Mouse (Mus musculus): Measurements from ENCODE around the gene Zfhx2.
A peak's percentile ranks its signal among the peaks of the same experiment; 100 is the strongest.

Gene Zfhx2

GRCm38 (mm10) chr14:55078366-55078989 lies 13.6 kb downstream of the Zfhx2 start:
- DNase-seq (ENCODE audit: low spot score), result no peak

DNA sequence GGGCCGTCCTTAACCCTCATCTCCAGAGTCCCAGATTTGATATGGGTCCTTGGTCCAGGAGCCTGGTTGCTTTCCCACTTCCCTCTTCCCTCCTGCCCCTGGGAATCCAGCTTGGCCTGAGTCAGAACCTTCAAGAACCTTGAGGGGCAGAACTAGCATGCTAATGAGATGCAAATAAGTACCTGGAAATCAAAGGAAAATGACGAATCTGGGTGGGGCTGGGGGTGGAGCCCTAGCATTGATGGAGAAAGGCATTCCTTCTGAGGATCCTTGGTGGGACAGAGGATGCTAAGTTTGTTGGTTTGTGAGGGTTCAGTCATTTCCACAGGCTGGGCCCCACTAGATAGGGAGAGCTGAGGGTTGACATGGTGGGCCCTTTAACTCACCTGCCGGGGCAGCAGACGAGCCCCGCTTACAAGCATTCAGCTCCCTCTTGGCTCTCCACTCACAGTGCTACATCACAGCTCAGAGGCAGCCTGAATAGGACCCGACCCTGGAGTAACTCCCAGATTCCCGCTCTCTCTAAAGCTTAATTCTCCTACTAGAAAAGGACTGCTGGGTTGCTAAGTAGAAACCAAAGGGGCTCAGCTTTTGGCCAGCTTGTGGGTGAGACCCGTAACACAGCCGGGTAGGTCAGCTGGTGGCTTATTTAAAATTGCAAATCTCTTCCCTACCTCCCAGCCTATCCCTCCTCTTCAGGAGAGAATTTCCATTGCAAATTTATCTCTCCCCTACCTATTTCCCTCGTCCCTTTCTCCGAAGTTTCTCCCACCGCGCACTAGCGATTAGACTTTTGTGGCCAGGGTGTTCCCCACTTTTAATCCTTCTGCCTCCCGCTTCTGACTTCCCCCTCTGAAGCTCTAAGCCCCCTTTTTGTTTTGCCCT lies 14.4 kb downstream of the Zfhx2 start:
- no peak for DNase-seq (ENCODE audit: low spot score)

- DNase-seq (ENCODE audit: low spot score), result no peak
Observed at GRCm38 (mm10) chr14:55076956-55077355, 15.2 kb downstream of the Zfhx2 start.

DNA sequence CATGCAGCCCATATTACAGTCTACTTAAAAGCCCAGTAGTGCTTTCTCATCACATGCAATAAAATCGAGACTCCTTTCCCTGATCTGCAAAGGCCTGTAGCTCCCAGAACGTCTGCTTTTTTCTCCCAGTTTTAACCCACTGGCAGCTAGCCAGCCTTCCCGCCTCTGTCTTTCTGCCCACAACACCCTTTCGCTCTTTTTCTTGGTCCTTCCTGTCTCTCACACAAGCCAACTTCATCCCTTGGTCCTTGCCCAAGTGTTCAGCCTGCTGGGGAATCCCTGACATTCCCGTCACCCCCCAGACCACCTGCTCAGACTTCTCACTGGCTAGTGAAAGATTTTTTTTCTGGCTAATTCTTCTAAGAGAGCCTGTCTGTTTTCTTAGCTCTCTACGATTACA lies 15.9 kb downstream of the Zfhx2 start:
- DNase-seq (ENCODE audit: low spot score), result no peak

DNA sequence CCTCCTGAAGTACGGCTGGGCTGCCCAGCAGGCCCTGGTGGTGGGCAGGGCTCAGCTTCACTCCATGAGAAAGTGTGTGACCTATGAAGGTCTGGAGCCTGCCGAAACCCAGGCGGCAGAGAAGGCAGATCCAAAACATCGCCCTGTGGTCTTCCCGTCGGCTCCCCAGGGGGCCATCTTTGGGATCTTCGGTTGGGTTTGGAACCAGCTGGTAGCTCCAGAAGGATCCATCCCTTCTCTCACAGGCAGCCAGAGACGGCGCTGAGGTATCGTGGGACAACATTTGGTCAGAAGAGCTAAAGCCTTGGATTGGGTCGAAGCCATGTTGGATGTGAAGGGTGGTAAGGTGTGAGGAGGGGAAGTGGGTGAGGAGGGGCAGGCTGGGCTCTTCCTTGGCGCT lies 17.7 kb downstream of the Zfhx2 start:
- no peak for DNase-seq (ENCODE audit: low spot score)

DNA sequence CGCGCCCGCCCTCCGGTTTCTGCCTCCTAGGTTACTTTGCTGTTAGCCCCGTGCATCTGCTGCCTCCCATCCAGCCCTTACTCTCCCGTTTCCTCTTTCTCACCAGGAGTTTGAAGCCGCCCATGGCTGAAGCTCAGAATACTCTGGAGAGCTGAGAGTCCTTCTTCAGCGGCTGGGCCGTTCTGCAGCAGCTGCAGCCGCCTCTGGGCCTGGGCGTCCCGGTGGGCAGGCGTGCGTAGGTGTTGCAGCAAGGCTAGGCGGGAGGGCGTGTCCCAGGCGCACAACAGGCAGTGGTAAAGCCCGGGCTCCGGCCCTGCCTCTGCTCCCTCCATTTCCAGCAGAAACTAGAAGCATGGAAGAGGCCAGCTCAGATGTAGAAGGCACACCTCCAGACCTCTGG lies 20.4 kb downstream of the Zfhx2 start:
- DNase-seq (ENCODE audit: low spot score), result no peak

GRCm38 (mm10) chr14:55066042-55066441 lies 26.1 kb downstream of the Zfhx2 start:
- no peak for DNase-seq (ENCODE audit: low spot score)

DNA sequence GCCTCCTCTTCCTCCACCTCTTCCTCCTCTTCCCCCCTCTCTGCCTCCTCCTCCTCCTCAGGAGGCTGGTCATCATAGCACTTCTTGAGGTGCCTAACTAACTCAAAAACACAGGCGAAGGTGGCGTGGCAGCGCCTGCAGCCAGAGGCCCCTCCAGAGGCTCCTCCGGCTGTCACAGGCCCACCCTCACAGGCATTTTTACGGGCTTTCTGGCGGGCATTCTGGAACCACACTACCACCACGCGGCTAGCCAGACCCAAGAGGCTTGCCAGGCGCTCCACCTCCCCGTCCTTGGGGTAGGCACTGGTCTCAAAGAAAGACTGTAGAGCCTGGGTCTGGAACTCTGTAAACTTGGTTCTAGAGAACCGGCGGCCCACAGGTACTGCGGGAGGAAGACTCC lies 26.7 kb downstream of the Zfhx2 start:
- no peak for DNase-seq (ENCODE audit: low spot score)

GRCm38 (mm10) chr14:55064481-55065370 lies 27.4 kb downstream of the Zfhx2 start:
- no peak for DNase-seq (ENCODE audit: low spot score)

DNA sequence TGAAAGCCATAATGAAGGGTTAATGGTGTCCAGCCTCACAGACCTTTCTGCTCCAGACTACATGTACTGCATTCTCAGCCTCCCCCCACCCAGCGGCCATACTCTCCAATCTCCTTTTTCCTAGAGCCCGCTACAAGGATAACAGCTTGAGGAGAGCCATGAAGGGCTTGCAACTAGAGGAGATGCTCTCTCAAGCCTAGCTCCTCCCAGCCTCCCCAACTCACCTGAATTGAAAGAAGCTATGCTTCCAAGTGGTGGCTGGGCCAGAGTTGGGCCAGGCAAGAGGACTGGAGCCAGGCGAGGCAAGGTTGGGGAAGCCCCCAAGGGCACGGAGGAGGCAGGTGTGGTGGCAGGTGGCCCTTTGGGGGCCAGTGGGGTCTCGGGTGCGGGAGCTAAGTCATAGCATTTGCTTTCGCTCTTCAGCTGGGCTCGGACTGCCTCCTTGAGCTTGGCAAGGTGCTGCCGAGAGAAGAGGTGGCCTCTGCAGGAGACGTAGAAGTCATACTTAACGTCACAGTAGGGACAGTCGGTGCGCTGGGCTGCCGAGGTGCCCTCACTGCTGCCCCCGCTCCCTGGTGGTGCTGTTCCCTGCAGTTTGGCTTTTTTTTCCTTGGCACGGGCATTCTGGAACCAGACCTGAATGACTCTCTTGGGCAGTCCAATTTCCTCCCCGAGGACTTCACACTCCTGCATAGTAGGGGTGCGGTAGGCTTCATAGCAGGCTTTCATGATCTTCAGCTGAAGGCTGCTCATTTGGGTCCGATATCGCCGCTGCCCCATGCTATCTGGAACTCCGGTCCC lies 28.3 kb downstream of the Zfhx2 start:
- DNase-seq (ENCODE audit: low spot score), result no peak

DNA sequence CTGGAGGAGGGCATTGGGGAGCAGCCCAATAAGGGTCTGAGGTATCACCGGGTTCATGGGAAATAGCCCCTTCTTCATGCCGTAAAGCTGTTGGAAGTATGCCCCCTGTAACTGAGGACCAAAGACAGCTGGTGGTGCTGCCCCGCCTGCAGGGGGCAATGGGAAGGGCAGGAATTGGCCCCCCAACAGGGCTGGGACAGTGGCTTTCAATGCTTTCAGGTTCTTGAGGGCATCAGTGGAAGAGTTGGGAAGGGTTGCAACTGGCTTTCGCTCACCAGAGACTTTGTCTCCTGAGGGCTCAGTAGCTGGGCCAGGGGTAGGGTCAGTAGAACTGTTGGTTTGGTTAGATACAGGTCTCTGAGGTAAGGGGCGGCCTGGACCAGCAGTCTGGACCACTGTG lies 29.0 kb downstream of the Zfhx2 start:
- DNase-seq (ENCODE audit: low spot score), result no peak

- no peak for DNase-seq (ENCODE audit: low spot score)
Observed at GRCm38 (mm10) chr14:55062626-55063025, 29.5 kb downstream of the Zfhx2 start.

DNA sequence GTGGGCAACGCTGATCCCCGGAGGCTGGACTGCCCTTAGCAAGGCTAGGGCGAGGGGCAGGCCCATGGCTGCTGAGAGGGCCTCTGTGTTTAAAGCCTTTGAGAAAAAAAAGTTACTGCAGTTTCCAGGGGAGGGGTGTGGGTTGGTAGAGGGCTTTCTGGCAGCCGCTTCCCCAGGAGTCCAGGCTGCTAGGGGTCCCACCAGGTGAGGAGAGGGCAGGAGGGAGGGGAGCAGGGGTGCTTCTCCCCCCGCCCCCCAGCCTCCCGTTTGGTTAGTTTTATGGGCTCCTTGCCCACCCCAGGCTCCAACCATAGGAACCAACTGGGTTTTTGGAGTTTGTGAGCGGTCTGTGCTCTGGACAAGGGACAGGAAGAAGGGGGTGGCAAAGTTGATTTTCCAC lies 30.3 kb downstream of the Zfhx2 start:
- no peak for DNase-seq (ENCODE audit: low spot score)

GRCm38 (mm10) chr14:55059931-55060330 lies 32.2 kb downstream of the Zfhx2 start:
- no peak for DNase-seq (ENCODE audit: low spot score)

DNA sequence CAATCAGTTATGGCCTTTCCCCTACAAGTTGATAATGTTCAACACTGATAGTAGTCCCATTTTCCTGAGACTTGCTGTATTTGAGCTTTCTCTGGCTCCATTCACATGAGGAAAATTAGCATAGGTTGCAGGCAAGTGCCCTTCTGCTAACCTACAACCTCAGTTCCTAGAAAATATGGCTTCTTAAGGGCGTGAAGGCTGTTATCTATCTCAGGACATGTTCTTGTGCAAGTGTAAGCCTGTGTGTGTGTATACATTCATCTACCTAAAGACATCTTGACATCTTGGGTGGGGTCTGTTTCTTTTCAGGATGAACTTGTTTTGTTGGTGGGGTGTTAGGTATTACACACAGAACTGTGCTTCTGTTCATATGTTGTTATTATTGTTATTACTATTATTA lies 33.1 kb downstream of the Zfhx2 start:
- no peak for DNase-seq (ENCODE audit: low spot score)

- peak; percentile 93 for DNase-seq (ENCODE audit: low spot score)
Observed at GRCm38 (mm10) chr14:55055167-55055834, 36.8 kb downstream of the Zfhx2 start.

- no peak for DNase-seq (ENCODE audit: low spot score)
Observed at GRCm38 (mm10) chr14:55054191-55054749, 37.9 kb downstream of the Zfhx2 start.

DNA sequence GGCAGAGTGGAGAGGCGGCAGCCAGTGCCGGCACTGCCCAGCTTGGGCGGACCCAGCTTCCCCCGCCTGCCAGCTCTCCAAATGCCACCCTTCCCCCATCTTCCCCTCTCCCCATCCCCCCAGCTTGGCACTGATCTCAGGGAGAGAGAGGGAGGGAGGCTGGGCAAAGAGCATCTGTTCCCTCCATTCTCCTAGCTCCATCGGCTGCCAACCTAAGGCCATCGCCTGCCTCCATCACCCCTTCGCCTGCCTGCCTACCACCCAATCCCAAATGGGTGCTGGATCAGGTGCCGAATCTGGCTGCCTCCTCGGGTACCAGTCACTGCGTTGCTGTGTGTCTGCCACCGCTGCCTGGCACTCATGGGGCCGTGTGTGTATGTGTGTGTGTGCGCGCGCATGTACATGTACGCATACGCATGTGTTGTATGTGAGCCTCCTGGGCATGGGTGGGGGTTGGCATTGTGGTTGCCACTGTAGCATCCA lies 38.4 kb downstream of the Zfhx2 start:
- peak; percentile 87 for DNase-seq (ENCODE audit: low spot score)

DNA sequence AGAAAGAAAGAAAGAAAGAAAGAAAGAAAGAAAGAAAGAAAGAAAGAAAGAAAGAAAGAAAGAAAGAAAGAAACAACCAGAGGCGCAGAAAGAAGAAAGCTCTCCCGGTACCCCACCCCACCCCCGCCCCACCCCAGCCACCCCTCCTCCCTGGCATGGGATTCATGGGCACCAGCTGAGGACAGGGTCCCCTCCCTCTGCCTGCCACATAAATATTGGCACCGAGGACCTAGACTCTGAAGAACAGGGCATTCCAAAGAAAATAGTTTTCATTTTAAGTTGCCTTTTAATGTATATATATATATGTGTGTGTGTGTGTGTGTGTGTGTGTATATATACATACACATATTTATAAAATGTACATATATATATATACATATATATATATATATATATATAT lies 39.1 kb downstream of the Zfhx2 start:
- no peak for DNase-seq (ENCODE audit: low spot score)

DNA sequence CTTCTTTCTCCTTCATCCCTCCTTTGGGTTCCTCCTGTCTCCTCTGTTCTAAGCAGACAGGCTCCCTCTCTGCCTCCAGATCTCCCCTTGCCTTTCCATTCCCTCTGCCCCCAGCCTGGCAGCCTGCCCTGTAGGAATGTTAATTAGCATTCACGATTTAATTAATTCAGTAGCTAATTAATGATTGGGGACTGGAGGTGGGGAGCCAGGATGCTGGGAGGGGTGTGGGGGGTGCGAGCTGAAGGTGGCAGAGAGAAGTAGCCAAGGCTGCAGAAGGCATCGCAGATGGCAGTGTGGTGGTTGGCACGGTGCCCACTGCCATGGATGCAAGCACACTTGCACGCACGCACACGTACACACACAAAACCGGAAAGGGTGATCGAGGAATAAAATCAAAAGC lies 39.6 kb downstream of the Zfhx2 start:
- DNase-seq (ENCODE audit: low spot score), result peak; percentile 88
